26 mouse cellular contexts compared by ENCODE assay signal in genomic region chr1:192402911-192403704, GRCm38 (mm10).
DNase-seq lines count a peak whose midpoint lies in the region; ATAC-seq and TF ChIP-seq lines count a peak whose summit lies in the region.
"Had no signal": no experiment of that assay in that cellular context is flagged by ENCODE, and none has a peak within 500 bp of the region (broad histone marks: within the 10 kb centered on the region; RNA-seq: fewer than 3 reads in every experiment).

No protein-coding gene starts in this region.

- H3K9ac ChIP-seq in heart, embryonic 16.5 days (ENCODE audit: low read length) = no peak overlapping the region
- no peak overlapping the region for H3K9ac ChIP-seq in intestine, postnatal 0 days (ENCODE audit: low read depth, low read length)
- H3K9ac ChIP-seq: hindbrain, embryonic 12.5 days; liver, embryonic 14.5 days had no signal

- no peaks in the 10 kb centered on the region for H3K4me1 ChIP-seq in heart, embryonic 16.5 days (ENCODE audit: control insufficient read depth, insufficient read depth, low read length)
- no peaks in the 10 kb centered on the region for H3K4me1 ChIP-seq in intestine, postnatal 0 days (replicated peaks; ENCODE audit: control insufficient read depth, insufficient read depth, low read length)
- H3K4me1 ChIP-seq: hindbrain, embryonic 12.5 days had no signal

- H3K27ac ChIP-seq in heart, embryonic 16.5 days (ENCODE audit: low read length) = no peak overlapping the region
- peak overlapping the region; percentile 21; the same call in 1 of the 2 replicates for H3K27ac ChIP-seq in intestine, postnatal 0 days (ENCODE audit: low read depth, low read length)
- H3K27ac ChIP-seq: hindbrain, embryonic 12.5 days; liver, embryonic 14.5 days had no signal

- no peaks in the 10 kb centered on the region for H3K9me3 ChIP-seq in heart, embryonic 16.5 days (replicated peaks; ENCODE audit: control insufficient read depth, low read length)
- no peaks in the 10 kb centered on the region for H3K9me3 ChIP-seq in intestine, postnatal 0 days (ENCODE audit: control insufficient read depth)
- H3K9me3 ChIP-seq: hindbrain, embryonic 12.5 days had no signal

- TF ChIP-seq CTCF in intestine, postnatal 0 days (IDR thresholded peaks at IDR 0.05; ENCODE audit: low read depth) = no peak

- intact Hi-C loops in heart, postnatal 14 days (cut with DNase I) = no loop called here

- H3K36me3 ChIP-seq in heart, embryonic 16.5 days (ENCODE audit: control insufficient read depth, insufficient read depth) = no peaks in the 10 kb centered on the region
- H3K36me3 ChIP-seq in intestine, postnatal 0 days (ENCODE audit: control insufficient read depth, insufficient read depth) = no peaks in the 10 kb centered on the region
- H3K36me3 ChIP-seq: hindbrain, embryonic 12.5 days had no signal

- ATAC-seq in heart, embryonic 16.5 days (replicated peaks; ENCODE audit: extremely low read depth, insufficient read depth, low FRiP score) = 0 out of 2 replicates have a peak, but pooled peaks have one; percentile 10
- no peak for ATAC-seq in intestine, postnatal 0 days
- ATAC-seq: forebrain, embryonic 16.5 days had no signal

- H3K27me3 ChIP-seq in heart, embryonic 16.5 days (ENCODE audit: control insufficient read depth, insufficient read depth, low read length) = no peaks in the 10 kb centered on the region
- H3K27me3 ChIP-seq in intestine, postnatal 0 days (replicated peaks; ENCODE audit: control insufficient read depth, insufficient read depth, low read length) = no peaks in the 10 kb centered on the region
- H3K27me3 ChIP-seq: hindbrain, embryonic 12.5 days had no signal

- 77% methylated on average over 8 of the region's 8 CpGs for WGBS in heart, embryonic 16.5 days
- WGBS in intestine, postnatal 0 days = 84% methylated on average over 8 of the region's 8 CpGs

- no peak overlapping the region for H3K4me3 ChIP-seq in heart, embryonic 16.5 days (ENCODE audit: low read length)
- no peak overlapping the region for H3K4me3 ChIP-seq in intestine, postnatal 0 days (ENCODE audit: low read depth, low read length)
- H3K4me3 ChIP-seq: erythroblast, embryonic 14.5 days; hindbrain, embryonic 12.5 days had no signal

- no peak for DNase-seq in heart, postnatal 14 days
- DNase-seq in ZHBTc4 (ENCODE audit: low read depth, low spot score) = peak; percentile 74
- DNase-seq in adrenal gland, postnatal 14 days = peak; percentile 52
- DNase-seq in left cerebral cortex, adult 9 months (ENCODE audit: low spot score in 2 of 2) = no peak
- no peak for DNase-seq in thymus, postnatal 0 days (ENCODE audit: low spot score)
- DNase-seq: B cell, adult 2 months; cerebellum, adult 11 months; cerebellum, adult 9-11 months; embryo, embryonic 11 days; heart, postnatal 36 days; kidney, adult 8-10 months; kidney, postnatal 14 days; layer of hippocampus, adult 9-11 months; liver; lung, adult 2 months; lung, postnatal 10 days; midbrain, embryonic 14.5 days; right cerebral cortex, postnatal 25 days; thymus, adult 18-20 months; thymus, postnatal 4 days had no signal

- H3K4me2 ChIP-seq in heart, embryonic 16.5 days (ENCODE audit: low read depth, low read length) = no peak overlapping the region
- no peak overlapping the region for H3K4me2 ChIP-seq in intestine, postnatal 0 days (replicated peaks; ENCODE audit: low read depth)
- H3K4me2 ChIP-seq: hindbrain, embryonic 12.5 days had no signal

Comparison
In these comparisons a context has a peak if more than half of its experiments do, and no peak if none do; other contexts are left out.
1. DNase-seq: peak in ZHBTc4 (single experiment) and adrenal gland, postnatal 14 days (single experiment); none in heart, postnatal 14 days (0 of 2), left cerebral cortex, adult 9 months (0 of 2) and thymus, postnatal 0 days (single experiment).